7 mouse cellular contexts compared by ENCODE assay signal in the genomic region with DNA sequence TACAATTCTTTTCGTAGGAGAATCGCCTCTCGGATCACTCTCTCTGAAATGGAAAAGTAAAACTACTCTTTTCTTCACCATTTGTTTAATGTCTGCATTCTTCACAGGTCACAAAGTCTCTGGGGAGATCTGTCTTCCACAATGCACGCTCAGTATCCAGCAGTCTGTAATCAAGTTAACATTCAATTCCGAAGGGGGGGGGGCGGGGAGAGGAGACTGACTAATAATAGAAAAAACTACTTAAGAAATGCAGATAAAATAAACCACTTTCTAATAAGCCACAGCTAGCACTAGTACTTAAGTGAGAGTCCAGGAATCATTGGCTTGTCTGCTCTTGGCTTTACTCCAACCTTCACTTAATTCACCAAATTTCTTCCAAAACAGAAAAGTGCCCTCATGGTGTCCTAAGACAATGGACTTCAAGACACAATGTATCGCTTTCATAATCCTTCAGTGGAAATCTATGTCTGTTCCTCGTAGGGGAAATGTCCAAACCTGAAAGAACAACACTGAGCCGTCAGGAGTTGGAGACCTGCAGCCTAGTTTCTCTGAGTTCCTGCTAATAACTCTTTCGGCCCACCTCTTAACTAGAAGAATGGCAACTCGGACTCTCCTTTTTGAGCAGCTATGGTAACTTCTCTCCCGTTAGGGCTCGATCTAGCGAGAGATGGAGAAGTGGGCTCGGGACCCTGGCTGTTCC. TPM values are rescaled to one million over a fixed set of nuclear protein-coding genes. Genes with fewer than 3 reads are reported as not detected.
A peak's percentile ranks its signal among the peaks of the same experiment; 100 is the strongest.
DNase-seq lines count a peak whose midpoint lies in the region; ATAC-seq lines count a peak whose summit lies in the region.

No protein-coding gene starts in this region.

- H3K4me1 ChIP-seq in megakaryocyte, embryonic 14.5 days, result peaks cover 72% of the 10 kb centered on the region
- H3K4me1 ChIP-seq in embryonic facial prominence, embryonic 13.5 days, result peaks cover 15% of the 10 kb centered on the region
- H3K4me1 ChIP-seq in intestine, embryonic 16.5 days (ENCODE audit: control insufficient read depth, insufficient read depth, low read length), result 0 out of 2 replicates have a peak, but pooled peaks cover 5% of the 10 kb centered on the region
- H3K4me1 ChIP-seq in neural tube, embryonic 14.5 days (ENCODE audit: control insufficient read depth, insufficient read depth, low read length), result peaks cover 8% of the 10 kb centered on the region; the same call in 1 of the 2 replicates

- peak overlapping the region; percentile 99 for H3K4me3 ChIP-seq in megakaryocyte, embryonic 14.5 days (replicated peaks)
- H3K4me3 ChIP-seq in embryonic facial prominence, embryonic 13.5 days, result peak overlapping the region; percentile 79
- H3K4me3 ChIP-seq in intestine, embryonic 16.5 days (ENCODE audit: low read length), result peak overlapping the region; percentile 80
- H3K4me3 ChIP-seq in neural tube, embryonic 14.5 days (ENCODE audit: low read depth, low read length), result peak overlapping the region; percentile 83

- peak overlapping the region; percentile 68 for H3K4me2 ChIP-seq in embryonic facial prominence, embryonic 13.5 days
- H3K4me2 ChIP-seq in intestine, embryonic 16.5 days (ENCODE audit: low read depth, low read length), result peak overlapping the region; percentile 56
- H3K4me2 ChIP-seq in neural tube, embryonic 14.5 days (ENCODE audit: low read depth, low read length), result peak overlapping the region; percentile 71

- peaks cover 29% of the 10 kb centered on the region for H3K36me3 ChIP-seq in megakaryocyte, embryonic 14.5 days (replicated peaks; ENCODE audit: low read length)
- peaks cover 6% of the 10 kb centered on the region; the same call in 1 of the 2 replicates for H3K36me3 ChIP-seq in embryonic facial prominence, embryonic 13.5 days
- H3K36me3 ChIP-seq in intestine, embryonic 16.5 days (ENCODE audit: control insufficient read depth, insufficient read depth, low read length), result no peaks in the 10 kb centered on the region
- H3K36me3 ChIP-seq in neural tube, embryonic 14.5 days (ENCODE audit: control insufficient read depth, insufficient read depth, low read length), result no peaks in the 10 kb centered on the region

- 9% methylated on average over 15 of the region's 15 CpGs for WGBS in embryonic facial prominence, embryonic 13.5 days
- 10% methylated on average over 15 of the region's 15 CpGs for WGBS in intestine, embryonic 16.5 days
- WGBS in neural tube, embryonic 14.5 days, result 14% methylated on average over 15 of the region's 15 CpGs

- peak overlapping the region; percentile 96 for H3K9ac ChIP-seq in embryonic facial prominence, embryonic 13.5 days
- peak overlapping the region; percentile 96 for H3K9ac ChIP-seq in intestine, embryonic 16.5 days (ENCODE audit: low read depth, low read length)
- H3K9ac ChIP-seq in neural tube, embryonic 14.5 days (replicated peaks; ENCODE audit: low read depth, low read length), result peak overlapping the region; percentile 82

- no peak for DNase-seq in cerebellum, adult 11-12 months
- DNase-seq in embryo, embryonic 10.5 days (ENCODE audit: low spot score), result no peak

- no peaks in the 10 kb centered on the region for H3K9me3 ChIP-seq in megakaryocyte, embryonic 14.5 days
- H3K9me3 ChIP-seq in embryonic facial prominence, embryonic 13.5 days, result no peaks in the 10 kb centered on the region
- H3K9me3 ChIP-seq in intestine, embryonic 16.5 days (ENCODE audit: control insufficient read depth, low read length), result no peaks in the 10 kb centered on the region
- H3K9me3 ChIP-seq in neural tube, embryonic 14.5 days (ENCODE audit: control insufficient read depth, low read length), result no peaks in the 10 kb centered on the region

- H3K27ac ChIP-seq in embryonic facial prominence, embryonic 13.5 days, result peak overlapping the region; percentile 97
- peak overlapping the region; percentile 94 for H3K27ac ChIP-seq in intestine, embryonic 16.5 days (ENCODE audit: low read length)
- H3K27ac ChIP-seq in neural tube, embryonic 14.5 days (ENCODE audit: low read depth, low read length), result peak overlapping the region; percentile 90

- ATAC-seq in megakaryocyte, adult 5-6 weeks (ENCODE audit: poor library complexity, severe bottlenecking), result no peak; the same call in 1 of the 2 replicates
- ATAC-seq in embryonic facial prominence, embryonic 13.5 days (ENCODE audit: insufficient number of reproducible peaks, insufficient read depth, low FRiP score, low TSS enrichment, low read depth), result no peak
- 0 out of 2 replicates have a peak, but pooled peaks have one; percentile 1 for ATAC-seq in intestine, embryonic 16.5 days
- no peak for ATAC-seq in neural tube, embryonic 14.5 days (ENCODE audit: low read depth)

- H3K27me3 ChIP-seq in megakaryocyte, embryonic 14.5 days (replicated peaks), result no peaks in the 10 kb centered on the region
- H3K27me3 ChIP-seq in embryonic facial prominence, embryonic 13.5 days, result no peaks in the 10 kb centered on the region
- H3K27me3 ChIP-seq in intestine, embryonic 16.5 days (replicated peaks; ENCODE audit: control insufficient read depth, insufficient read depth, low read length), result no peaks in the 10 kb centered on the region
- no peaks in the 10 kb centered on the region; the same call in 1 of the 2 replicates for H3K27me3 ChIP-seq in neural tube, embryonic 14.5 days (ENCODE audit: control insufficient read depth, insufficient read depth, low read length)

RNA-seq across cellular contexts. Expression of gene Tmem168, which starts 0.8 kb away (rescaled TPM):
- polyA plus RNA-seq in megakaryocyte, embryonic 14.5 days (2012; ENCODE audit: insufficient read depth, low replicate concordance), result 3.4 TPM in 1 of 2 replicates, not detected in the other
- 34.6 and 36.0 TPM in 2 replicates for total RNA-seq in megakaryocyte, adult 5-6 weeks (2015)
- 42.1 and 47.7 TPM in 2 replicates for total RNA-seq in megakaryocyte, adult 5-6 weeks (2017)
- polyA plus RNA-seq in embryonic facial prominence, embryonic 13.5 days (2015; fragmentation: Nextera tagmentation; extraction: Ambion mirVana), result 37.9 and 39.8 TPM in 2 replicates
- polyA plus RNA-seq in intestine, embryonic 16.5 days (2015; fragmentation: Nextera tagmentation; extraction: Ambion mirVana), result 30.1 and 32.0 TPM in 2 replicates
- 25.0 and 28.9 TPM in 2 replicates for polyA plus RNA-seq in neural tube, embryonic 14.5 days (2014; fragmentation: Nextera tagmentation; extraction: Ambion mirVana)
